Mouse (Mus musculus) liver, postnatal 0 days (tissue): Measurements from ENCODE around the gene Prkch.

Source experiments
- CTCF ChIP-seq: sonication (generic); IDR thresholded peaks from 2 replicates; pipeline ENCODE4 v1.5.1; 2016; ENCODE audit warnings: antibody characterized with exemption, low read depth
- EP300 ChIP-seq: IDR thresholded peaks from 2 replicates; pipeline ENCODE4 v1.6.1; 2016; ENCODE audit warnings: antibody characterized with exemption, low read depth, mild to moderate bottlenecking

DNA sequence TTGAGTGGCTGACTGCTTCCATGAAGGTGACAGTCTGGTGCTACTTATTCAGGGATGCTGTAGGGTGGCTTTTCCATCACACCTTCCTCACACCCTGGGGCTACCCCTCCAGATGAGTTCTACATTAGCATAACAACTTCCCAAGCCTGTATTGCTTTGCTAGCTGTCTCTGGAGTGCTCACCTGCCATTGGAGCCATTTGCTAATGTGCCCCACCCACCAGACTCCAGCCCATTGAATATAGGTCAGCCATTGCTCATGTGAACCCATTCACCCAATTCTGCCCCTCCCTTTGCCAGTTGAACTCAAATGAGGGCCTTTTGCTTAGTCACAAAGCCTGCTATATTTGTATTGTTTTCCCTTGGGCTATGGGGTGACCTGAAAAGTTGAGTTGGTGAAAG, 135.2 kb downstream of the Prkch start:
- no peak for TF ChIP-seq EP300
- TF ChIP-seq CTCF: no peak
